Mouse (Mus musculus) C3H10T1/2 (cell line): ENCODE measurements around the gene Bves. TPM values are rescaled to one million over a fixed set of nuclear protein-coding genes. Genes with fewer than 3 reads are reported as not detected.

Experiments
- polyA plus RNA-seq, 2 experiments: library from polyadenylated mRNA; unstranded; fragments of >200 nt; fragmentation: generic; extraction: Trizol; gene quantifications; one replicate each; pipeline ENCODE4 v1.2.1; 2012; ENCODE audit warnings: missing spikeins in 2 of 2

Bves gene
- polyA plus RNA-seq = under 1 TPM in 1 of 2 experiments, not detected in 1; 0.01 TPM

GRCm38 (mm10) chr10:45335434-45336422 lies at the start of gene Bves:
TSS of gene Bves (plus strand) at chr10:45335772.

Other genes with a start within 250 kb of the Bves start
- gene Popdc3, start 157.7 kb upstream of the Bves start, polyA plus RNA-seq = under 1 TPM; 0.07 to 0.22 TPM
- not detected for gene Lin28b, start 150.6 kb downstream of the Bves start, polyA plus RNA-seq
- gene Hace1, start 242.1 kb downstream of the Bves start, polyA plus RNA-seq = 1 to 10 TPM in 1 of 2 experiments, under 1 TPM in 1; 0.91 to 3.6 TPM